Mouse (Mus musculus) stomach, postnatal 0 days (tissue): ENCODE data around the gene Plb1.

Experiments used
- CTCF ChIP-seq: IDR thresholded peaks from 2 replicates; pipeline ENCODE4 v1.5.1; 2016; ENCODE audit warnings: antibody characterized with exemption, low read depth, mild to moderate bottlenecking, moderate library complexity
- EP300 ChIP-seq: optimal IDR thresholded peaks from 2 replicates; pipeline ENCODE3; 2016; ENCODE audit warnings: antibody characterized with exemption

- TF ChIP-seq CTCF = no peak
- TF ChIP-seq EP300 = no peak
These were observed 117.2 kb downstream of the Plb1 start for GRCm38 (mm10) chr5:32349718-32350117.
